Mouse (Mus musculus): ENCODE results near the gene Sirt2. TPM values are rescaled to one million over a fixed set of nuclear protein-coding genes. Genes with fewer than 3 reads are reported as not detected.

Gene Sirt2
- polyA plus RNA-seq, 1 experiment from 2014 or later = 110 TPM

DNA sequence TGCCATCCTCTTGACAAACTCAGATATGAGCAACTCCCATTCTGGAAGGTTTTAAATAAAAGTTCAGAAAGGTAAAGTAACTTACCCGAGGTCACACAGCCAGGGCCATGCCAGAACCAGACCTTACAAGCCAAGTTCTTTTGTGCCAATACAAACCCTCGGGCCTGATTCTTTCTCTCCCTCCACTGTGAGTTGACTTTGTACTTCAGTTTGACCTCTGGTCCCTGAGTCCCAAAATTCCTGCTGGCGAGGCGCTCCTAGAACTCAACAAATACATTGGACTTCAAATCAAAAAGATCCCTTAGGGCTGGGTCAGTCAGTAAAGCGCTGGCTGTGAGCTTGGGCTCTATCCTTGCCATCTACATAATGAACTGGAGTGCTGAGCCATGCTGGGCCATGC, 70.4 kb downstream of the Sirt2 start:
- Histone ChIP-seq H3K27ac (ENCODE audit: low read depth, low read length) (no peak overlapping the region), H3K9ac (replicated peaks; ENCODE audit: low read depth, low read length) (no peak overlapping the region), H3K36me3 (ENCODE audit: control insufficient read depth, insufficient read depth, low read length) (no peaks in the 10 kb centered on the region), H3K4me1 (ENCODE audit: control insufficient read depth, insufficient read depth, low read length) (no peaks in the 10 kb centered on the region), H3K4me2 (ENCODE audit: low read depth, low read length) (no peak overlapping the region), H3K4me3 (ENCODE audit: low read depth, low read length) (no peak overlapping the region), H3K9me3 (ENCODE audit: control insufficient read depth, low read length) (no peaks in the 10 kb centered on the region), H3K27me3 (ENCODE audit: control insufficient read depth, insufficient read depth, low read length) (no peaks in the 10 kb centered on the region)
- 87% methylated on average over 5 of the region's 5 CpGs for WGBS
- no peak for ATAC-seq (ENCODE audit: low read depth)

Other genes starting within 250 kb of the Sirt2 start
- gene Ifnl3, start 243.9 kb upstream of the Sirt2 start, polyA plus RNA-seq (2014; fragmentation: Nextera tagmentation; extraction: Ambion mirVana) = not detected in 2 replicates
- not detected in 2 replicates for gene Sycn, start 225.8 kb upstream of the Sirt2 start, polyA plus RNA-seq (2014; fragmentation: Nextera tagmentation; extraction: Ambion mirVana)
- 0.17 TPM in 1 of 2 replicates, not detected in the other for gene Nccrp1, start 219.5 kb upstream of the Sirt2 start, polyA plus RNA-seq (2014; fragmentation: Nextera tagmentation; extraction: Ambion mirVana)
- 24.3 and 25.1 TPM in 2 replicates for gene Samd4b, start 168.6 kb upstream of the Sirt2 start, polyA plus RNA-seq (2014; fragmentation: Nextera tagmentation; extraction: Ambion mirVana)
- 10.6 and 15.5 TPM in 2 replicates for gene Pak4, start 168.6 kb upstream of the Sirt2 start, polyA plus RNA-seq (2014; fragmentation: Nextera tagmentation; extraction: Ambion mirVana)
- 0.19 TPM in 1 of 2 replicates, not detected in the other for gene Acp7, start 135.4 kb upstream of the Sirt2 start, polyA plus RNA-seq (2014; fragmentation: Nextera tagmentation; extraction: Ambion mirVana)
- 6.7 and 11.8 TPM in 2 replicates for gene Fbxo27, start 73.9 kb upstream of the Sirt2 start, polyA plus RNA-seq (2014; fragmentation: Nextera tagmentation; extraction: Ambion mirVana)
- 2.4 TPM in 2 replicates for gene Fbxo17, start 49.9 kb upstream of the Sirt2 start, polyA plus RNA-seq (2014; fragmentation: Nextera tagmentation; extraction: Ambion mirVana)
- 109 and 126 TPM in 2 replicates for gene Mrps12, start 24.9 kb upstream of the Sirt2 start, polyA plus RNA-seq (2014; fragmentation: Nextera tagmentation; extraction: Ambion mirVana)
- 19.3 and 19.9 TPM in 2 replicates for gene Sars2, start 24.7 kb upstream of the Sirt2 start, polyA plus RNA-seq (2014; fragmentation: Nextera tagmentation; extraction: Ambion mirVana)
- 0.79 and 0.81 TPM in 2 replicates for gene Ccer2, start 10.6 kb upstream of the Sirt2 start, polyA plus RNA-seq (2014; fragmentation: Nextera tagmentation; extraction: Ambion mirVana)
- 67.0 and 77.8 TPM in 2 replicates for gene Nfkbib, start 777 bp downstream of the Sirt2 start, polyA plus RNA-seq (2014; fragmentation: Nextera tagmentation; extraction: Ambion mirVana)
- gene Rinl, start 22.2 kb downstream of the Sirt2 start, polyA plus RNA-seq (2014; fragmentation: Nextera tagmentation; extraction: Ambion mirVana) = 1.6 TPM in 2 replicates
- 158 and 160 TPM in 2 replicates for gene Hnrnpl, start 41.8 kb downstream of the Sirt2 start, polyA plus RNA-seq (2014; fragmentation: Nextera tagmentation; extraction: Ambion mirVana)
- 74.5 and 94.4 TPM in 2 replicates for gene Ech1, start 58.5 kb downstream of the Sirt2 start, polyA plus RNA-seq (2014; fragmentation: Nextera tagmentation; extraction: Ambion mirVana)
- 3.4 and 4.1 TPM in 2 replicates for gene Lgals4, start 67.1 kb downstream of the Sirt2 start, polyA plus RNA-seq (2014; fragmentation: Nextera tagmentation; extraction: Ambion mirVana)
- 1.8 and 2.6 TPM in 2 replicates for gene Lgals7, start 97.1 kb downstream of the Sirt2 start, polyA plus RNA-seq (2014; fragmentation: Nextera tagmentation; extraction: Ambion mirVana)
- 0.46 and 0.90 TPM in 2 replicates for gene Capn12, start 114.7 kb downstream of the Sirt2 start, polyA plus RNA-seq (2014; fragmentation: Nextera tagmentation; extraction: Ambion mirVana)
- 109 and 143 TPM in 2 replicates for gene Actn4, start 195.6 kb downstream of the Sirt2 start, polyA plus RNA-seq (2014; fragmentation: Nextera tagmentation; extraction: Ambion mirVana)
- 316 and 346 TPM in 2 replicates for gene Eif3k, start 215.1 kb downstream of the Sirt2 start, polyA plus RNA-seq (2014; fragmentation: Nextera tagmentation; extraction: Ambion mirVana)
- 7.3 and 7.8 TPM in 2 replicates for gene Map4k1, start 215.3 kb downstream of the Sirt2 start, polyA plus RNA-seq (2014; fragmentation: Nextera tagmentation; extraction: Ambion mirVana)